Mouse (Mus musculus): ENCODE measurements around the gene Prdx5. TPM values are rescaled to one million over a fixed set of nuclear protein-coding genes. Genes with fewer than 3 reads are reported as not detected.

The Prdx5 gene
- polyA plus RNA-seq, 1 experiment from 2014 or later: 169 TPM

DNA sequence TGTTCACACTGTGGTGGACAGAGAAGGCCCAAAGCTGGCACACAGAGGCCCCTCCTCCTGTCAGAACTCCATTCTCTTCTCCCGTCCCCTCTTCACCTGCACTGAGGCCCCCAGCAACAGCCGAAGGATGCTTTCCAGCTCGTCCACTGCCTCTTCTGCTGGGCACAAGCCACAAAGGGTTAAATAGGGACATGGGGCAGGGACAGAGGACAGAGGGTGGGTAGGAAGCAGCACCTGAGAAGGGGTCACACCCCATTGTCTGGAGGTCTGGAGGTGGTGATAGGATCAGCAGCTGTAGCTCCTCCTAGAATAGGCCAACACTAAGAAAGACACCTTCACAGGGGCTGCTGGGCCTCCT lies 52.9 kb downstream of the Prdx5 start:
- no peaks in the 10 kb centered on the region for H3K36me3 ChIP-seq
- H3K27me3 ChIP-seq (ENCODE audit: low read depth, poor library complexity, severe bottlenecking): peaks cover 55% of the 10 kb centered on the region
- no peak for DNase-seq (ENCODE audit: low spot score)
- no peak overlapping the region; the same call in 1 of the 2 replicates for H3K27ac ChIP-seq (replicated peaks)
- WGBS: 60% methylated on average over 3 of the region's 3 CpGs
- H3K4me3 ChIP-seq: no peak overlapping the region
- H3K4me1 ChIP-seq: peaks cover 38% of the 10 kb centered on the region
- H3K9me3 ChIP-seq (replicated peaks): no peaks in the 10 kb centered on the region

Small RNA genes within 50 kb of the gene (microRNA-seq; reads per million reads assigned to microRNA genes)
- 0.90 reads per million for gene Mir6990

Other genes with a start within 250 kb of the Prdx5 start
- 5.0 and 7.9 TPM in 2 replicates for gene Rps6ka4, start 69.5 kb downstream of the Prdx5 start, polyA plus RNA-seq (2016; fragmentation: Nextera tagmentation; extraction: Ambion mirVana)
- 0.33 and 0.57 TPM in 2 replicates for gene Ccdc88b, start 51.9 kb downstream of the Prdx5 start, polyA plus RNA-seq (2016; fragmentation: Nextera tagmentation; extraction: Ambion mirVana)
- gene Trmt112, start 408 bp downstream of the Prdx5 start, polyA plus RNA-seq (2016; fragmentation: Nextera tagmentation; extraction: Ambion mirVana): 150 and 156 TPM in 2 replicates
- gene Esrra, start 11.7 kb upstream of the Prdx5 start, polyA plus RNA-seq (2016; fragmentation: Nextera tagmentation; extraction: Ambion mirVana): 8.9 and 9.5 TPM in 2 replicates
- 0.35 and 0.43 TPM in 2 replicates for gene Catsperz, start 15.3 kb upstream of the Prdx5 start, polyA plus RNA-seq (2016; fragmentation: Nextera tagmentation; extraction: Ambion mirVana)
- gene Kcnk4, start 24.4 kb upstream of the Prdx5 start, polyA plus RNA-seq (2016; fragmentation: Nextera tagmentation; extraction: Ambion mirVana): 0.11 TPM in 1 of 2 replicates, not detected in the other
- 66.6 and 69.8 TPM in 2 replicates for gene Bad, start 31.8 kb upstream of the Prdx5 start, polyA plus RNA-seq (2016; fragmentation: Nextera tagmentation; extraction: Ambion mirVana)
- 29.5 and 33.9 TPM in 2 replicates for gene Gpr137, start 32.4 kb upstream of the Prdx5 start, polyA plus RNA-seq (2016; fragmentation: Nextera tagmentation; extraction: Ambion mirVana)
- gene Ppp1r14b, start 64.9 kb upstream of the Prdx5 start, polyA plus RNA-seq (2016; fragmentation: Nextera tagmentation; extraction: Ambion mirVana): 90.8 and 116 TPM in 2 replicates
- 22.4 and 23.7 TPM in 2 replicates for gene Plcb3, start 66.4 kb upstream of the Prdx5 start, polyA plus RNA-seq (2016; fragmentation: Nextera tagmentation; extraction: Ambion mirVana)
- gene Fkbp2, start 70.4 kb upstream of the Prdx5 start, polyA plus RNA-seq (2016; fragmentation: Nextera tagmentation; extraction: Ambion mirVana): 115 and 127 TPM in 2 replicates
- gene Vegfb, start 77.5 kb upstream of the Prdx5 start, polyA plus RNA-seq (2016; fragmentation: Nextera tagmentation; extraction: Ambion mirVana): 35.2 and 40.8 TPM in 2 replicates
- 20.8 and 23.1 TPM in 2 replicates for gene Dnajc4, start 82.5 kb upstream of the Prdx5 start, polyA plus RNA-seq (2016; fragmentation: Nextera tagmentation; extraction: Ambion mirVana)
- 19.1 and 20.3 TPM in 2 replicates for gene Nudt22, start 86.0 kb upstream of the Prdx5 start, polyA plus RNA-seq (2016; fragmentation: Nextera tagmentation; extraction: Ambion mirVana)
- 9.5 and 11.3 TPM in 2 replicates for gene Trpt1, start 86.0 kb upstream of the Prdx5 start, polyA plus RNA-seq (2016; fragmentation: Nextera tagmentation; extraction: Ambion mirVana)
- 8.5 and 10.3 TPM in 2 replicates for gene Fermt3, start 109.4 kb upstream of the Prdx5 start, polyA plus RNA-seq (2016; fragmentation: Nextera tagmentation; extraction: Ambion mirVana)
- 427 and 470 TPM in 2 replicates for gene Stip1, start 129.9 kb upstream of the Prdx5 start, polyA plus RNA-seq (2016; fragmentation: Nextera tagmentation; extraction: Ambion mirVana)
- gene Macrod1, start 146.7 kb upstream of the Prdx5 start, polyA plus RNA-seq (2016; fragmentation: Nextera tagmentation; extraction: Ambion mirVana): 2.2 and 2.9 TPM in 2 replicates
- gene Flrt1, start 195.6 kb upstream of the Prdx5 start, polyA plus RNA-seq (2016; fragmentation: Nextera tagmentation; extraction: Ambion mirVana): 6.0 and 7.5 TPM in 2 replicates